Mouse (Mus musculus) left cerebral cortex, postnatal 4 days (tissue): ENCODE measurements around the gene Ess2. TPM values are rescaled to one million over a fixed set of nuclear protein-coding genes. Genes with fewer than 3 reads are reported as not detected.
A peak's percentile ranks its signal among the peaks of the same experiment; 100 is the strongest.

Experiments
- DNase-seq: peaks from one replicate; pipeline ENCODE4 v3.0.0-alpha.2; 2022
- intact Hi-C: fragments of 180-260 bp; cut with DNase I; formaldehyde crosslinking; loops from one replicate; pipeline ENCODE4 v1.15.1; 2025
- total RNA-seq, 2 experiments: library from RNA; stranded (reverse); gene quantifications; 2 replicates each; pipeline ENCODE4 v1.2.3; 2021

The Ess2 gene
- total RNA-seq, 2 experiments from 2014 or later = 40.7 to 45.1 TPM

GRCm38 (mm10) chr16:17865293-17865692 lies 45.9 kb downstream of the Ess2 start:
- intact Hi-C loops = no loop called here
- no peak for DNase-seq

DNA sequence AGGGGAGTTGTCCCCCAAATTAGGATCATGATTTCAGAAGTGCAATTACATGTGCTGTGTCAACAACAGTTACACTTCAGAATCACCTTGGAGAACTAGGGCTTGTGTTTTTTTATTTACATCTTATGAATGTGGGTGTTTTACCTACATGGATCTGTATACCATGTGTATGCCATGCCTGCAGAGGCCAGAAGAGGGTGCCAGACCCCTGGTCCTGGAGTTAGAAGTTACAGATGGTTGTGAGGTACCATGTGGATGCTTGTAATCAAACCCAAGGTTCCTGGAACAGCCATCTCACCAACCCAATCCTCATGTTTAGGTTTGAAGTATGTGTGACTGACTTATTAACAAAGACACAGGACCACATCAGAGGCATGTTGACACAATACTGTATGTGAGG lies 52.6 kb downstream of the Ess2 start:
- intact Hi-C loops = no loop called here

GRCm38 (mm10) chr16:17857157-17857556 lies 54.0 kb downstream of the Ess2 start:
- no peak for DNase-seq
- intact Hi-C loops = no loop called here

More for the DNA sequence above, 52.6 kb downstream of the Ess2 start:
- DNase-seq = no peak

GRCm38 (mm10) chr16:17853263-17853662 lies 57.9 kb downstream of the Ess2 start:
- no peak for DNase-seq
- intact Hi-C loops = no loop called here

GRCm38 (mm10) chr16:17851860-17852259 lies 59.3 kb downstream of the Ess2 start:
- DNase-seq = peak; percentile 77
- intact Hi-C loops = no loop called here

DNA sequence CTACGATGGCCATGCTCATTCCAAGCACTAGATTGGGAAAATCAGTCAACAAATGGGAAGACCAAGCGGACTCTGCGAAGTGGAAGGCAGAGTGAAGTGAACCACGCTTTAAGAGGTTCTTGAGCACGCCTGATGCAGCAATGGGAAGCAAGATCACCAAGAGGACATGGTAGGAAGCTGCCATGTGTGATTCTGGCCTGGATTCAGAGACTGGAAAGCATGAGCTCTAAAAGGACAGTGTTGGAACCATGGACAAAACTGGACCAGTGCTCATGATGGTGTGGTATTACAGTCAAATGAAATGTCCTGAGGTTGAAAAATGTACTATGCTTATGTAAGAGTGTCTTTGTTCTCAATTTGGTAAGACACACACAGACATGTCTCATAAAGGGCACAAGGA lies 59.8 kb downstream of the Ess2 start:
- intact Hi-C loops = no loop called here
- no peak for DNase-seq

Other genes starting within 250 kb of the Ess2 start
- 10 to 100 TPM; 78.9 to 80.8 TPM for gene Med15, start 178.5 kb downstream of the Ess2 start, total RNA-seq
- gene Klhl22, start 151.7 kb downstream of the Ess2 start, total RNA-seq = 10 to 100 TPM; 86.2 to 95.3 TPM
- gene Scarf2, start 114.1 kb downstream of the Ess2 start, total RNA-seq = 1 to 10 TPM; 5.6 to 6.3 TPM
- 1 to 10 TPM; 3.9 to 4.3 TPM for gene B830017H08Rik, start 78.2 kb downstream of the Ess2 start, total RNA-seq
- gene Car15, start 73.0 kb downstream of the Ess2 start, total RNA-seq = 1 to 10 TPM; 6.8 to 7.1 TPM
- 1 to 10 TPM in 1 of 2 experiments, under 1 TPM in 1; 0.77 to 1.2 TPM for gene Gm20518, start 19.7 kb downstream of the Ess2 start, total RNA-seq
- gene Tssk1, start 17.1 kb downstream of the Ess2 start, total RNA-seq = not detected
- 100 to 1,000 TPM; 116 to 123 TPM for gene Dgcr2, start 12.8 kb downstream of the Ess2 start, total RNA-seq
- gene Tssk2, start 12.7 kb downstream of the Ess2 start, total RNA-seq = not detected
- gene Gsc2, start 3.7 kb upstream of the Ess2 start, total RNA-seq = not detected
- 100 to 1,000 TPM; 107 TPM for gene Slc25a1, start 16.9 kb upstream of the Ess2 start, total RNA-seq
- gene Vpreb2, start 69.1 kb upstream of the Ess2 start, total RNA-seq = not detected
- gene Dgcr6, start 141.5 kb upstream of the Ess2 start, total RNA-seq = 10 to 100 TPM; 80.9 to 85.8 TPM
- gene Prodh, start 178.9 kb upstream of the Ess2 start, total RNA-seq = 1 to 10 TPM; 4.8 to 6.4 TPM
- 10 to 100 TPM; 63.1 to 63.3 TPM for gene Rtn4r, start 216.3 kb upstream of the Ess2 start, total RNA-seq